Mouse (Mus musculus) kidney, adult 2 months (tissue): ENCODE measurements around the gene Ankfn1. TPM values are rescaled to one million over a fixed set of nuclear protein-coding genes. Genes with fewer than 3 reads are reported as not detected.

Source experiments
- DNase-seq: peaks from one replicate; pipeline ENCODE4 v3.0.0; 2021
- H3K27ac ChIP-seq: fragments of 200-500 bp; 2 replicates; pipeline ENCODE4 v1.5.1; 2012; ENCODE audit warnings: low read depth, low read length, control low read depth, inconsistent platforms; ENCODE audit not compliant: insufficient read depth
- H3K27me3 ChIP-seq: fragments of 200-500 bp; replicated peaks from 2 replicates; pipeline ENCODE4 v1.6.1; 2012; ENCODE audit warnings: mild to moderate bottlenecking, moderate library complexity, low read length, inconsistent platforms; ENCODE audit not compliant: control insufficient read depth, insufficient read depth
- H3K36me3 ChIP-seq: fragments of 200-500 bp; 2 replicates; pipeline ENCODE4 v1.6.1; 2012; ENCODE audit warnings: mild to moderate bottlenecking, moderate library complexity, low read length, inconsistent platforms; ENCODE audit not compliant: control insufficient read depth, insufficient read depth
- H3K4me1 ChIP-seq: fragments of 200-500 bp; 2 replicates; pipeline ENCODE4 v1.6.1; 2011; ENCODE audit warnings: low read length; ENCODE audit not compliant: control insufficient read depth, insufficient read depth
- H3K4me3 ChIP-seq: fragments of 200-500 bp; 2 replicates; pipeline ENCODE4 v1.5.1; 2011; ENCODE audit warnings: mild to moderate bottlenecking, low read depth, low read length, control low read depth; ENCODE audit not compliant: insufficient read depth
- CTCF ChIP-seq: fragments of 200-500 bp; conservative IDR thresholded peaks from 2 replicates; pipeline ENCODE4 v1.5.1; 2011; ENCODE audit warnings: low read depth, mild to moderate bottlenecking, control low read depth, low read length, moderate library complexity, mixed read lengths; ENCODE audit not compliant: insufficient read depth, insufficient read length
- POLR2A ChIP-seq: fragments of 200-500 bp; IDR thresholded peaks from one replicate; pipeline ENCODE4 v1.6.1; 2011; ENCODE audit warnings: low read depth, low read length, control low read depth
- WGBS: fragments of 180-500 bp; shearing (Covaris S2); methylation state at CpG from one replicate; pipeline ENCODE4 v1.1.7; 2018; 5-methylcytosine and 5-hydroxymethylcytosine counted together
- polyA plus RNA-seq: library from polyadenylated mRNA; depleted of rRNA; stranded (reverse); fragments of >200 nt; gene quantifications from 2 replicates; pipeline ENCODE4 v1.2.3, GENCODE M21; 2012; rRNA removed

Ankfn1 gene
- polyA plus RNA-seq, 1 experiment, result 0.03 TPM

- Histone ChIP-seq H3K36me3 (no peaks in the 10 kb centered on the region), H3K4me3 (no peak overlapping the region), H3K27ac (no peak overlapping the region), H3K27me3 (no peaks in the 10 kb centered on the region), H3K4me1 (no peaks in the 10 kb centered on the region)
- no peak for TF ChIP-seq CTCF
- no peak for TF ChIP-seq POLR2A
- 94% methylated on average over 3 of the region's 3 CpGs for WGBS
- DNase-seq, result no peak
Measured at GRCm38 (mm10) chr11:89360895-89361294, 416.6 kb downstream of the Ankfn1 start.

- no peak overlapping the region for H3K4me3 ChIP-seq
- no peak for TF ChIP-seq POLR2A
- no peaks in the 10 kb centered on the region for H3K27me3 ChIP-seq
- no peak overlapping the region for H3K27ac ChIP-seq
- no peaks in the 10 kb centered on the region for H3K36me3 ChIP-seq
- 78% methylated on average over 5 of the region's 5 CpGs for WGBS
- no peaks in the 10 kb centered on the region for H3K4me1 ChIP-seq
- DNase-seq, result no peak
Measured at GRCm38 (mm10) chr11:89358546-89358945, 418.9 kb downstream of the Ankfn1 start.

DNA sequence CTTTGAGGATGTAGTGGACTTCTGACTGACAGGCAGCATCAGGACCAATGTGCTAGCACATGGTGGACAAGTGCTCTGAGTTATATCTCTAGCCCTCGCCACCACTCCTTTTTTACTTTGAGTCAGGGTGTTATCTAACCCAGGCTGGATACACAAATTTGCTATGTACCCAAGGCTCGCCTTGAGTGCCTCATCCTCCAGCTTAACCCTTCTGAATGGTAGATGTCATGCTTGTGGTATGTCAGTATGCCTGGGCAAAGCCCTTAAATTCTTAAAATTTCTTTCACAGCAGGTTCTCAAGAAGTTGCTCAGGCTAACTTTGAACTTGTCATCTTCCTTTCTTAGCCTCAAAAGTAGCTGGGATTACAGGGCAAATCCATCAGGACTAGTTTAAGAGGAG, 421.0 kb downstream of the Ankfn1 start:
- WGBS, result 79% methylated on average over 2 of the region's 2 CpGs
- H3K27ac ChIP-seq, result no peak overlapping the region

DNA sequence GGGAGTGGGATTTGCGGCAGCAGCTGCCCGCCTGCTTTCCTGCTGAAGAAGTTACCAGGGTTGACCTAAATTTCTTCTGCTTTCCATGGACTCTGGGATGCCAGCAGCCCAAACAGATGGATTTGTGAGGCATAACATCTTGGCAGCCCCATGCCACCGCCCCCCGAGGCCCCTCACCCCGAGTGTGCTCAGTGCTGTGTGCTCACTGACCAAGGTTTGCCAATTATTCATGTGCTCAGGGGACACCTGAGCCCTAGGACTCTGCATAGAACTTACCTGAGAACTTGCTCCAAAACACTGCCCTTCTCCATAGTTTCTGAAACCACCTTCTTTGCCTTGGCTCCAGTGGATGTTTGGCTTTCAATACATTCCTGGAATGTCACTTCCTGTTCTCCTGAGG, 421.4 kb downstream of the Ankfn1 start:
- WGBS, result 52% methylated on average over 5 of the region's 5 CpGs
- Histone ChIP-seq H3K36me3 (no peaks in the 10 kb centered on the region), H3K4me1 (no peaks in the 10 kb centered on the region), H3K27ac (no peak overlapping the region), H3K27me3 (no peaks in the 10 kb centered on the region), H3K4me3 (no peak overlapping the region)
- no peak for DNase-seq
- no peak for TF ChIP-seq POLR2A
- no peak for TF ChIP-seq CTCF

More for the DNA sequence above, 421.0 kb downstream of the Ankfn1 start:
- H3K4me3 ChIP-seq, result no peak overlapping the region
- TF ChIP-seq POLR2A, result no peak
- TF ChIP-seq CTCF, result no peak
- DNase-seq, result no peak
- no peaks in the 10 kb centered on the region for H3K27me3 ChIP-seq
- H3K36me3 ChIP-seq, result no peaks in the 10 kb centered on the region
- H3K4me1 ChIP-seq, result no peaks in the 10 kb centered on the region

DNA sequence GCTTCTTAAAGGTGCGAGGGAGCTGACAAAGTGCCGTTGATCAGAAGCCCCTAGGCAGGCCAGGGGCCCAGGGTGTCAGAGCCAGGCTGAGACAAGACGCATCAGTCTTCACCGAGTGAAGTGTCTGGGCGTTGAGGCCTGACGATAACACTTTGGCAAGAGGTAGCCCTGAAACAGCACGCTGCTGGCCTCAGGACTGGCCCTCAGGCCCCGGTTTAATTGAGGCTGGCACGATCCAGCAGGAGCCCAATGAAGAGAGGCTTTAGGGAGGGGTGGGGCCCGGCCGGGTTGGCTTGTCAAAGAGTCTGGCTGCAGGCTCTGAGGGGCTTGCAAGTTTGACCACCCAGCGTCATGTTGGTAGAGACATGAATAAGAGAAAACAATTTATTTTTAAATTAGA, 437.2 kb downstream of the Ankfn1 start:
- WGBS, result 41% methylated on average over 12 of the region's 12 CpGs

More for the DNA sequence above, 437.2 kb downstream of the Ankfn1 start:
- Histone ChIP-seq H3K36me3 (no peaks in the 10 kb centered on the region), H3K27me3 (no peaks in the 10 kb centered on the region), H3K4me3 (no peak overlapping the region), H3K27ac (no peak overlapping the region), H3K4me1 (no peaks in the 10 kb centered on the region)
- TF ChIP-seq POLR2A (no peak), CTCF (no peak)
- DNase-seq, result no peak

Other genes with a start within 250 kb of the Ankfn1 start
- 8.7 and 12.3 TPM in 2 replicates for gene Pctp, start 225.2 kb upstream of the Ankfn1 start, polyA plus RNA-seq